Comparison of ENCODE assay signal across 8 mouse cellular contexts in genomic region chr3:28165598-28165997, GRCm38 (mm10).
DNase-seq lines count a peak whose midpoint lies in the region; ATAC-seq and TF ChIP-seq lines count a peak whose summit lies in the region.
"Had no signal": no experiment of that assay in that cellular context is flagged by ENCODE, and none has a peak within 500 bp of the region (broad histone marks: within the 10 kb centered on the region; RNA-seq: fewer than 3 reads in every experiment).

No protein-coding gene starts in this region.

- no peaks in the 10 kb centered on the region for H3K36me3 ChIP-seq in lung, embryonic 14.5 days (ENCODE audit: insufficient read depth)
- H3K36me3 ChIP-seq: heart, embryonic 15.5 days had no signal

- H3K4me1 ChIP-seq in lung, embryonic 14.5 days (ENCODE audit: insufficient read depth), result no peaks in the 10 kb centered on the region
- H3K4me1 ChIP-seq: heart, embryonic 15.5 days had no signal

- intact Hi-C loops in heart, postnatal 14 days (cut with DNase I), result loop anchor here (5.0 kb wide), 3 partner anchors 97 to 397 kb away; partner anchors contain the start of gene Tnik

- peak; percentile 49 for DNase-seq in MEL-GATA-1-ER (ENCODE audit: extremely low read depth, low read depth)
- peak; percentile 55 for DNase-seq in adrenal gland, adult 2 months
- peak; percentile 91 for DNase-seq in embryo, embryonic 10.5 days (ENCODE audit: low spot score)
- DNase-seq in heart, postnatal 14 days, result peak; percentile 48 to 74
- peak; percentile 63 to 69 for DNase-seq in kidney, postnatal 4 days
- DNase-seq in lung, embryonic 14.5 days, result peak; percentile 94
- peak; percentile 90 for DNase-seq in retina, embryonic 14.5 days (ENCODE audit: low spot score)

- H3K27me3 ChIP-seq in lung, embryonic 14.5 days (ENCODE audit: insufficient read depth, low read length), result no peaks in the 10 kb centered on the region

- no peak overlapping the region for H3K27ac ChIP-seq in lung, embryonic 14.5 days (ENCODE audit: low read depth)
- H3K27ac ChIP-seq: heart, embryonic 15.5 days had no signal

- H3K9me3 ChIP-seq in lung, embryonic 14.5 days (ENCODE audit: low read depth, low read length), result no peaks in the 10 kb centered on the region
- H3K9me3 ChIP-seq: heart, embryonic 15.5 days had no signal

- 0% methylated on average over 1 of the region's 1 CpGs for WGBS in lung, embryonic 14.5 days

- peak; percentile 54; the same call in 1 of the 2 replicates for ATAC-seq in lung, embryonic 14.5 days (ENCODE audit: insufficient read depth)

- no peak overlapping the region for H3K4me3 ChIP-seq in lung, embryonic 14.5 days (ENCODE audit: low read depth, low read length)
- H3K4me3 ChIP-seq: heart, embryonic 15.5 days had no signal

- H3K4me2 ChIP-seq in lung, embryonic 14.5 days, result no peak overlapping the region
- H3K4me2 ChIP-seq: heart, embryonic 15.5 days had no signal

- no peak overlapping the region for H3K9ac ChIP-seq in lung, embryonic 14.5 days
- H3K9ac ChIP-seq: heart, embryonic 15.5 days had no signal

- TF ChIP-seq CTCF in lung, embryonic 14.5 days (IDR thresholded peaks at IDR 0.05; ENCODE audit: low read depth), result peak; percentile 87
